Mouse (Mus musculus): ENCODE data around the gene Cmtm1. TPM values are rescaled to one million over a fixed set of nuclear protein-coding genes. Genes with fewer than 3 reads are reported as not detected.

Cmtm1 gene
- polyA plus RNA-seq, 2 experiments, result not detected

DNA sequence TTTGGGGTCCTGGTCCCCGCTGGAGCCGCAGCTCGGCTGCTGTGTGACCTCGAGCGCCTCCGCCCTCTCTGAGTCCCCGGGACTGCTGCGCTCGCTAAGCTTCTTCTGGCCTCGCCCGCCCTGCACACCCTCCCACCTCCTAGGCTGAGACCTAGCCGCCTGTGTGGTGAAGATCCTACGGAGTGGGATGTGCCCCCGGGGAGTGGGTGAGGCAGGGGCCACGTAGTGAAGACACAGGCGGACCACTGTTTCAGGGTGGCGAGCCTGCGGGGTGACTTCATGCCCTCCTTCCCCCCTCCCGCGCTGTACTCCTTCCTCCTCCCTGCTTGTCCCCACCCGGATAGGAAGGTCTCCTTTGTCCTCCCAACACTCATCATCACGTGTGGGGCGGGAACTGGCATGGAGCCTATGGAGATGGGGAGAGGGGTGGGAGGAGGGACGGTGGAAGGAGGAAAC, 31.2 kb upstream of the Cmtm1 start:
- 0 out of 2 replicates have a peak, but pooled peaks have one; percentile 24 for TF ChIP-seq POLR2A (IDR thresholded peaks at IDR 0.05; ENCODE audit: borderline replicate concordance, extremely low read depth, insufficient read depth, insufficient read length)
- peak; percentile 74 for DNase-seq (ENCODE audit: low spot score)
- under 1% methylated on average over 24 of the region's 24 CpGs for WGBS
- H3K4me2 ChIP-seq (replicated peaks; ENCODE audit: low read depth, low read length, severe bottlenecking), result peak overlapping the region; percentile 85
- H3K36me3 ChIP-seq (ENCODE audit: control insufficient read depth, insufficient read depth, low read length), result peaks cover 20% of the 10 kb centered on the region
- peak overlapping the region; percentile 67 for H3K4me3 ChIP-seq (replicated peaks; ENCODE audit: low read length)
- peak overlapping the region; percentile 89 for H3K9ac ChIP-seq (ENCODE audit: low read depth, low read length, severe bottlenecking)
- peak; percentile 58 for ATAC-seq (ENCODE audit: low FRiP score, low read depth)
- H3K27me3 ChIP-seq (ENCODE audit: control insufficient read depth, insufficient read depth, low read length), result no peaks in the 10 kb centered on the region
- peaks cover 5% of the 10 kb centered on the region for H3K4me1 ChIP-seq (ENCODE audit: control insufficient read depth, insufficient read depth, low read length)
- no peaks in the 10 kb centered on the region for H3K9me3 ChIP-seq (ENCODE audit: control insufficient read depth, low read length)
- H3K27ac ChIP-seq (replicated peaks; ENCODE audit: low read depth, low read length), result peak overlapping the region; percentile 82

DNA sequence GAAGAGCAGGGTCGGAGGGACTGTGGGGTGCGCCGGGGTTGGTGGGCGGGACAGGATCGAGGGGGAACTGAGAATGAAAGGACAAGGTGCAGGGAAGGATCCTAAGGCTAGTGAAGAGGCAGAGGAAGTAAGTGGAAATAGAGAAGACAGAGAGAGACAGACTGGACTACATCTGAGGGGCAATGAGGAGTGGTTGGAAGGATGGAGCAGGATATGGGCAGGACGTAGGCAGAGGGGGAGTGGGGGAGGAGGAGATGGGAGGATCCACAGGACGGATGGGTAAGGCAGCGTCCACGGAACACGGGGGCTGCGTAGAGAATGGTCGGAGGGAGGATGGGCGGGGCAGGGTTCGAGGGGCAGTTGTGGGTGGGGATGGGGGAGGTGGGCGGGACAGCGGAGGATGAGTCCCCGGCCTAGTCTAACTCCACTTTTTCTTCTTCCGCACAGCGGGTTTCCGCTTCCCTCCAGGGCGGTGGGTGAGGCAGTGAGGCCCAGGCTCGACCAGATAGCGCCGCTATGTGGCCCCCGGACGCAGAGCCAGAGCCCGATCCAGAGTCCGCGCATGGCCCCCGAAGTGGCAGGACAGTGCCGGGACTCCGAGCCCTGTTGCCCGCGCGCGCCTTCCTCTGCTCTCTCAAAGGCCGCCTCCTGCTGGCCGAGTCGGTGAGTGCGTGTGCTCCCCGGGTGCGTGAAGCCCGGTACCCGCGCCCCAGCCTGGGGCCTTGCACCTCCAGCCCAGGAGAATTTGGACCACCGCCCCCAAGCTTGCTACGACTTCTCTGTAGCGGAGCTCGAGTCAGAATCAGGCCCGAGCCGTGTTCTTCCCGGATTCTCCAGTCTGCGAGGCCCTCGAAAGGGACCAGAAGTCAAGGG, 30.5 kb upstream of the Cmtm1 start:
- peak; percentile 82 for ATAC-seq (ENCODE audit: low FRiP score, low read depth)
- peaks cover 13% of the 10 kb centered on the region for H3K36me3 ChIP-seq (ENCODE audit: control insufficient read depth, insufficient read depth, low read length)
- H3K27me3 ChIP-seq (ENCODE audit: control insufficient read depth, insufficient read depth, low read length), result no peaks in the 10 kb centered on the region
- peak overlapping the region; percentile 89 for H3K9ac ChIP-seq (ENCODE audit: low read depth, low read length, severe bottlenecking)
- DNase-seq (ENCODE audit: low spot score), result peak; percentile 81
- H3K4me3 ChIP-seq (replicated peaks; ENCODE audit: low read length), result peak overlapping the region; percentile 67
- TF ChIP-seq POLR2A (IDR thresholded peaks at IDR 0.05; ENCODE audit: borderline replicate concordance, extremely low read depth, insufficient read depth, insufficient read length), result peak; percentile 91; the same call in 1 of the 2 replicates
- peak overlapping the region; percentile 82 for H3K27ac ChIP-seq (replicated peaks; ENCODE audit: low read depth, low read length)
- peaks cover 5% of the 10 kb centered on the region for H3K4me1 ChIP-seq (ENCODE audit: control insufficient read depth, insufficient read depth, low read length)
- H3K9me3 ChIP-seq (ENCODE audit: control insufficient read depth, low read length), result no peaks in the 10 kb centered on the region
- H3K4me2 ChIP-seq (replicated peaks; ENCODE audit: low read depth, low read length, severe bottlenecking), result peak overlapping the region; percentile 85
- WGBS, result under 1% methylated on average over 41 of the region's 54 CpGs

DNA sequence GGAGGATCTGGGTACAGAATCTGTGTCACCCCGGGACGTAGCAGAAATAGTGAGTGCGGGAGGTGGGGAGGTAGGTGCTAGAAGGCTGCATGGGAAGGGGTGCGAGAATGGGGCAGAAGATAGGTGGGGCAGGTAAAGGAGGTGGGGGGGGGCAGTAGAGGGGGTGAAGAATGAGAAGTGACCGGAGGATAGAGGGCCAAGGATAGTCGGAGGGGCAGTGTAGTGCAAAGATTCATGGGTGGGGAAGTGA, 30.0 kb upstream of the Cmtm1 start:
- ATAC-seq (ENCODE audit: low FRiP score, low read depth), result no peak
- H3K27ac ChIP-seq (replicated peaks; ENCODE audit: low read depth, low read length), result peak overlapping the region; percentile 82; the same call in 1 of the 2 replicates

DNA sequence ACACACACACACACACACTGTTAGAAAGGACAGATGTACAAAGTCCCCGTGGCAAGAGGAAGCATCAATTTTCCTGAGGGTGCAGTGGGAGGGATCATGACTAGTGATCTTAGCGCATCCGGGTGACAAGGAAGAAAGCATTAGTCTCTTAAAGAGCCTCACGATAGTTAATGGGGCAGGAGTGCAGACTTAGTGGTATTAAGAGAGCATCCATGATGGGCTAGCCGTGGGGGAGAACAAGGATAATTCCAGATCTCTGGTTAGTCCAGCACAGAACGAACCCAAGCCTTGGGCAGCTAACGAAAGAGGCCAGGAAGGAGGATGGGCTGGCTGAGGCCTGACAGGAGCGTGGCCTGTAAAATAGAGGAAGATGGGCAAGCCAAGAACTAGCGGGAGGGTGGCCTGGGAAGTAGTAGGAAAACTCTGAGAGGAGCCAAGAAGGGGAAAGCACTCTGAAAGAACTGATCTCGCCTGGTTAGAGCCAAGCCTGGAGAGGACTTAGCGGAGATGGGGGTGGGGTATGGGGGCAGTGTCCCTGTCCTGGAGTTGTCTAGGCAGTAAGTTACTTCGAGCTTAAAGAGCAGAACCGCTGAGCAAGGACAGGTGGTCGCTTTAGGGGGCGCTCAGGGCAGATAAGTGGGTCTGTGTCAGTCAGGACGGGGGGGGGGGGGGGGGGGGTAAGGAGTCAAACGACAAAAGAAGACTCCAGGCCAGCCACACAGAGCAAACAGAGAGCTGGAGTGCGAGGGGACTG, 29.5 kb upstream of the Cmtm1 start, which contains the start of gene Cmtm3:
Gene Cmtm3, plus strand, starts transcription at position 182 of the 754 bp plus-strand sequence.
- peaks cover 5% of the 10 kb centered on the region for H3K4me1 ChIP-seq (ENCODE audit: control insufficient read depth, insufficient read depth, low read length)
- TF ChIP-seq POLR2A (IDR thresholded peaks at IDR 0.05; ENCODE audit: borderline replicate concordance, extremely low read depth, insufficient read depth, insufficient read length), result no peak
- H3K27me3 ChIP-seq (ENCODE audit: control insufficient read depth, insufficient read depth, low read length), result no peaks in the 10 kb centered on the region
- peak within 1 kb of the TSS; percentile 67 for H3K4me3 ChIP-seq (replicated peaks; ENCODE audit: low read length)
- H3K36me3 ChIP-seq (ENCODE audit: control insufficient read depth, insufficient read depth, low read length), result 0 out of 2 replicates have a peak, but pooled peaks cover 3% of the 10 kb centered on the region
- no peak for ATAC-seq (ENCODE audit: low FRiP score, low read depth)
- peak within 1 kb of the TSS; percentile 89 for H3K9ac ChIP-seq (ENCODE audit: low read depth, low read length, severe bottlenecking)
- no peaks in the 10 kb centered on the region for H3K9me3 ChIP-seq (ENCODE audit: control insufficient read depth, low read length)
- H3K27ac ChIP-seq (replicated peaks; ENCODE audit: low read depth, low read length), result peak within 1 kb of the TSS; percentile 82
- peak; percentile 31 for DNase-seq (ENCODE audit: low spot score)
- WGBS, result 14% methylated on average over 17 of the region's 18 CpGs
- H3K4me2 ChIP-seq (replicated peaks; ENCODE audit: low read depth, low read length, severe bottlenecking), result peak within 1 kb of the TSS; percentile 85

More for the DNA sequence above, 30.0 kb upstream of the Cmtm1 start:
- Histone ChIP-seq H3K4me2 (replicated peaks; ENCODE audit: low read depth, low read length, severe bottlenecking) (peak overlapping the region; percentile 85), H3K9ac (ENCODE audit: low read depth, low read length, severe bottlenecking) (peak overlapping the region; percentile 89), H3K4me3 (replicated peaks; ENCODE audit: low read length) (peak overlapping the region; percentile 67), H3K9me3 (ENCODE audit: control insufficient read depth, low read length) (no peaks in the 10 kb centered on the region), H3K36me3 (ENCODE audit: control insufficient read depth, insufficient read depth, low read length) (peaks cover 8% of the 10 kb centered on the region; the same call in 1 of the 2 replicates), H3K27me3 (ENCODE audit: control insufficient read depth, insufficient read depth, low read length) (no peaks in the 10 kb centered on the region), H3K4me1 (ENCODE audit: control insufficient read depth, insufficient read depth, low read length) (peaks cover 5% of the 10 kb centered on the region)
- no peak for DNase-seq (ENCODE audit: low spot score)
- TF ChIP-seq POLR2A (IDR thresholded peaks at IDR 0.05; ENCODE audit: borderline replicate concordance, extremely low read depth, insufficient read depth, insufficient read length), result no peak
- WGBS, result 2% methylated on average over 6 of the region's 6 CpGs

DNA sequence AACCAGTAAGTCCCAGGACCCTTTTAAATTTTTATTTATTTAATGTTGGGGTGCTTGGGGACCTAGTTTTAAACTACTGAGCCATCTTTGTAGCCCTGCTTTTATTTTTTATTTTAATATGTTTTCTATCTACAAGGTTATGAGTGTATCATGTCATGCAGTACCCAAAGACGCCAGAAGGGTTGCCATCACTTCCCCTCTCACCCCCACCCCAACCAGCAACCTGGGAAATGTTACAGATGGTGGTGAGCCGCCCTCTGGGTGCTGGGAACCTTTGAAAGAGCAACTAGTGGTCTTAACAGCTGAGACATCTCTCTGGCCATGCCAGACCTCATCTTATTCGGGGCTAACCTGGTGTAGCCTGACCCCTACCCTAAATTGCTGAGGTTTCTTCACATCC, 27.9 kb upstream of the Cmtm1 start:
- Histone ChIP-seq H3K4me2 (replicated peaks; ENCODE audit: low read depth, low read length, severe bottlenecking) (no peak overlapping the region), H3K4me3 (replicated peaks; ENCODE audit: low read length) (no peak overlapping the region), H3K4me1 (ENCODE audit: control insufficient read depth, insufficient read depth, low read length) (peaks cover 5% of the 10 kb centered on the region; the same call in 1 of the 2 replicates), H3K27me3 (ENCODE audit: control insufficient read depth, insufficient read depth, low read length) (no peaks in the 10 kb centered on the region), H3K36me3 (ENCODE audit: control insufficient read depth, insufficient read depth, low read length) (no peaks in the 10 kb centered on the region), H3K9ac (ENCODE audit: low read depth, low read length, severe bottlenecking) (no peak overlapping the region), H3K27ac (replicated peaks; ENCODE audit: low read depth, low read length) (no peak overlapping the region), H3K9me3 (ENCODE audit: control insufficient read depth, low read length) (no peaks in the 10 kb centered on the region)
- ATAC-seq (ENCODE audit: low FRiP score, low read depth) (no peak), DNase-seq (ENCODE audit: low spot score) (no peak)
- no peak for TF ChIP-seq POLR2A (IDR thresholded peaks at IDR 0.05; ENCODE audit: borderline replicate concordance, extremely low read depth, insufficient read depth, insufficient read length)
- 39% methylated on average over 3 of the region's 3 CpGs for WGBS

Data from limb, embryonic 14.5 days (tissue).